Mouse (Mus musculus) thymus, postnatal 25 days (tissue): Measurements from ENCODE around the gene Tbx1.

Experiments
- DNase-seq: peaks from one replicate; pipeline ENCODE4 v3.0.0; 2022

Gene Tbx1

GRCm38 (mm10) chr16:18622019-18622418, 31.5 kb upstream of the Tbx1 start, which contains the start of gene Gp1bb:
TSS of gene Gp1bb (minus strand) at chr16:18622403.
- no peak for DNase-seq

- no peak for DNase-seq
These were observed 31.0 kb upstream of the Tbx1 start for GRCm38 (mm10) chr16:18621362-18622001.

- no peak for DNase-seq
These were observed 30.3 kb upstream of the Tbx1 start for GRCm38 (mm10) chr16:18620601-18621361.

- DNase-seq: no peak
These were observed 29.7 kb upstream of the Tbx1 start for GRCm38 (mm10) chr16:18620201-18620600.

- no peak for DNase-seq
These were observed 28.6 kb upstream of the Tbx1 start for GRCm38 (mm10) chr16:18619110-18619509.

- DNase-seq: no peak
These were observed 27.8 kb upstream of the Tbx1 start for GRCm38 (mm10) chr16:18618297-18618696.

GRCm38 (mm10) chr16:18617370-18618065, 27.0 kb upstream of the Tbx1 start:
- DNase-seq: peak; percentile 88

- DNase-seq: no peak
These were observed 22.8 kb upstream of the Tbx1 start for GRCm38 (mm10) chr16:18613301-18613700.

- no peak for DNase-seq
These were observed 21.3 kb upstream of the Tbx1 start for GRCm38 (mm10) chr16:18611752-18612151.

- no peak for DNase-seq
These were observed 18.6 kb upstream of the Tbx1 start for GRCm38 (mm10) chr16:18609099-18609498.

- no peak for DNase-seq
These were observed 17.8 kb upstream of the Tbx1 start for GRCm38 (mm10) chr16:18608226-18608625.

GRCm38 (mm10) chr16:18605705-18606104, 15.2 kb upstream of the Tbx1 start:
- DNase-seq: no peak

- DNase-seq: no peak
These were observed 13.8 kb upstream of the Tbx1 start for GRCm38 (mm10) chr16:18604267-18604701.

- no peak for DNase-seq
These were observed 11.0 kb upstream of the Tbx1 start for GRCm38 (mm10) chr16:18601447-18601846.

GRCm38 (mm10) chr16:18598006-18598405, 7.5 kb upstream of the Tbx1 start:
- no peak for DNase-seq

GRCm38 (mm10) chr16:18596255-18596654, 5.8 kb upstream of the Tbx1 start:
- DNase-seq: no peak

- no peak for DNase-seq
These were observed 3.5 kb upstream of the Tbx1 start for GRCm38 (mm10) chr16:18593930-18594329.

- DNase-seq: peak; percentile 49
These were observed 862 bp upstream of the Tbx1 start for GRCm38 (mm10) chr16:18591047-18592018.

GRCm38 (mm10) chr16:18589080-18589621, 1.3 kb downstream of the Tbx1 start:
- DNase-seq: no peak

GRCm38 (mm10) chr16:18588738-18589055, 1.8 kb downstream of the Tbx1 start:
- DNase-seq: no peak

GRCm38 (mm10) chr16:18587847-18588737, 2.4 kb downstream of the Tbx1 start:
- DNase-seq: no peak
